Comparison of ENCODE assay signal across 8 mouse cellular contexts in genomic region chr19:4624406-4625178, GRCm38 (mm10). TPM values are rescaled to one million over a fixed set of nuclear protein-coding genes. Genes with fewer than 3 reads are reported as not detected.
DNase-seq lines count a peak whose midpoint lies in the region; ATAC-seq and TF ChIP-seq lines count a peak whose summit lies in the region.

No protein-coding gene starts in this region.

- no peaks in the 10 kb centered on the region for H3K27me3 ChIP-seq in kidney, embryonic 16.5 days (ENCODE audit: insufficient read depth, low read length)
- H3K27me3 ChIP-seq in embryonic facial prominence, embryonic 11.5 days (ENCODE audit: control insufficient read depth, insufficient read depth, low read length) = no peaks in the 10 kb centered on the region
- no peaks in the 10 kb centered on the region for H3K27me3 ChIP-seq in intestine, embryonic 14.5 days (replicated peaks; ENCODE audit: control insufficient read depth, insufficient read depth, low read length)
- H3K27me3 ChIP-seq in midbrain, postnatal 0 days (ENCODE audit: insufficient read depth, low read length) = no peaks in the 10 kb centered on the region

- peak overlapping the region; percentile 84 for H3K4me2 ChIP-seq in kidney, embryonic 16.5 days (replicated peaks; ENCODE audit: low read depth, low read length)
- H3K4me2 ChIP-seq in embryonic facial prominence, embryonic 11.5 days (ENCODE audit: low read depth, low read length) = peak overlapping the region; percentile 76
- peak overlapping the region; percentile 79 for H3K4me2 ChIP-seq in intestine, embryonic 14.5 days (ENCODE audit: low read length)
- peak overlapping the region; percentile 84 for H3K4me2 ChIP-seq in midbrain, postnatal 0 days (ENCODE audit: low read depth, low read length, poor library complexity, severe bottlenecking)

- ATAC-seq in kidney, embryonic 16.5 days (ENCODE audit: low FRiP score, low TSS enrichment) = no peak
- 0 out of 2 replicates have a peak, but pooled peaks have one; percentile 0 for ATAC-seq in embryonic facial prominence, embryonic 11.5 days (replicated peaks; ENCODE audit: insufficient number of reproducible peaks, low FRiP score, low TSS enrichment, low read depth)
- ATAC-seq in intestine, embryonic 14.5 days (replicated peaks; ENCODE audit: low FRiP score, low TSS enrichment, low read depth) = no peak
- ATAC-seq in midbrain, postnatal 0 days (ENCODE audit: low FRiP score) = peak; percentile 2; the same call in 1 of the 2 replicates

- peaks cover 36% of the 10 kb centered on the region for H3K36me3 ChIP-seq in kidney, embryonic 16.5 days (ENCODE audit: insufficient read depth, low read length)
- H3K36me3 ChIP-seq in embryonic facial prominence, embryonic 11.5 days (replicated peaks; ENCODE audit: control insufficient read depth, insufficient read depth, low read depth, low read length) = no peaks in the 10 kb centered on the region
- H3K36me3 ChIP-seq in intestine, embryonic 14.5 days (ENCODE audit: control insufficient read depth, insufficient read depth, low read length) = peaks cover 33% of the 10 kb centered on the region
- peaks cover 25% of the 10 kb centered on the region for H3K36me3 ChIP-seq in midbrain, postnatal 0 days (ENCODE audit: insufficient read depth, low read length)

- peak overlapping the region; percentile 97 for H3K4me3 ChIP-seq in kidney, embryonic 16.5 days (ENCODE audit: low read length)
- H3K4me3 ChIP-seq in embryonic facial prominence, embryonic 11.5 days (ENCODE audit: low read depth, low read length) = peak overlapping the region; percentile 91
- H3K4me3 ChIP-seq in intestine, embryonic 14.5 days (ENCODE audit: low read depth, low read length) = peak overlapping the region; percentile 85
- peak overlapping the region; percentile 86 for H3K4me3 ChIP-seq in midbrain, postnatal 0 days (ENCODE audit: low read depth, low read length)

- DNase-seq in kidney, postnatal 36 days = no peak
- no peak for DNase-seq in embryonic facial prominence, embryonic 11.5 days (ENCODE audit: low spot score)
- no peak for DNase-seq in intestine, embryonic 14.5 days (ENCODE audit: low spot score)
- no peak for DNase-seq in midbrain, postnatal 0 days (ENCODE audit: low spot score)
- no peak for DNase-seq in frontal cortex, postnatal 25 days (ENCODE audit: low spot score in 2 of 2)
- DNase-seq in embryo, embryonic 10.5 days (ENCODE audit: low spot score) = no peak
- no peak for DNase-seq in gastrocnemius, adult 8-10 months (ENCODE audit: low spot score in 2 of 2)

- H3K9ac ChIP-seq in kidney, embryonic 16.5 days (replicated peaks; ENCODE audit: low read length) = peak overlapping the region; percentile 96
- peak overlapping the region; percentile 96 for H3K9ac ChIP-seq in embryonic facial prominence, embryonic 11.5 days (replicated peaks; ENCODE audit: low read length)
- peak overlapping the region; percentile 87 for H3K9ac ChIP-seq in intestine, embryonic 14.5 days (ENCODE audit: low read length)
- H3K9ac ChIP-seq in midbrain, postnatal 0 days (replicated peaks; ENCODE audit: low read length, poor library complexity, severe bottlenecking) = peak overlapping the region; percentile 78

- no peaks in the 10 kb centered on the region for H3K9me3 ChIP-seq in kidney, embryonic 16.5 days (ENCODE audit: low read length)
- no peaks in the 10 kb centered on the region for H3K9me3 ChIP-seq in embryonic facial prominence, embryonic 11.5 days (replicated peaks; ENCODE audit: control insufficient read depth, low read length)
- H3K9me3 ChIP-seq in intestine, embryonic 14.5 days (ENCODE audit: control insufficient read depth, low read length) = no peaks in the 10 kb centered on the region
- H3K9me3 ChIP-seq in midbrain, postnatal 0 days (ENCODE audit: low read length) = no peaks in the 10 kb centered on the region

- WGBS in kidney, embryonic 16.5 days = 30% methylated on average over 4 of the region's 4 CpGs
- 28% methylated on average over 4 of the region's 4 CpGs for WGBS in embryonic facial prominence, embryonic 11.5 days
- WGBS in intestine, embryonic 14.5 days = 32% methylated on average over 4 of the region's 4 CpGs
- 32% methylated on average over 4 of the region's 4 CpGs for WGBS in midbrain, postnatal 0 days

- peak overlapping the region; percentile 88 for H3K27ac ChIP-seq in kidney, embryonic 16.5 days (ENCODE audit: low read length)
- H3K27ac ChIP-seq in embryonic facial prominence, embryonic 11.5 days (replicated peaks; ENCODE audit: low read depth, low read length) = no peak overlapping the region
- H3K27ac ChIP-seq in intestine, embryonic 14.5 days (ENCODE audit: low read depth) = peak overlapping the region; percentile 89; the same call in 1 of the 2 replicates
- peak overlapping the region; percentile 89 for H3K27ac ChIP-seq in midbrain, postnatal 0 days (ENCODE audit: low read depth, low read length)

- no peak for TF ChIP-seq CTCF in midbrain, postnatal 0 days (IDR thresholded peaks at IDR 0.05)

- peaks cover 23% of the 10 kb centered on the region; the same call in 1 of the 2 replicates for H3K4me1 ChIP-seq in kidney, embryonic 16.5 days (ENCODE audit: insufficient read depth, low read length)
- H3K4me1 ChIP-seq in embryonic facial prominence, embryonic 11.5 days (ENCODE audit: control insufficient read depth, insufficient read depth, low read length) = peaks cover 7% of the 10 kb centered on the region
- peaks cover 11% of the 10 kb centered on the region for H3K4me1 ChIP-seq in intestine, embryonic 14.5 days (replicated peaks; ENCODE audit: control insufficient read depth, insufficient read depth, low read length)
- peaks cover 5% of the 10 kb centered on the region; the same call in 1 of the 2 replicates for H3K4me1 ChIP-seq in midbrain, postnatal 0 days (ENCODE audit: insufficient read depth, low read length)

RNA-seq across cellular contexts. Expression of gene Rce1, which starts 0.8 kb away (rescaled TPM):
- 92.4 and 96.0 TPM in 2 replicates for polyA plus RNA-seq in kidney, embryonic 16.5 days (2015; fragmentation: Nextera tagmentation; extraction: Ambion mirVana)
- polyA plus RNA-seq in embryonic facial prominence, embryonic 11.5 days (2014; fragmentation: Nextera tagmentation; extraction: Ambion mirVana) = 60.4 and 68.5 TPM in 2 replicates
- 75.3 and 78.6 TPM in 2 replicates for polyA plus RNA-seq in intestine, embryonic 14.5 days (2014; fragmentation: Nextera tagmentation; extraction: Ambion mirVana)
- total RNA-seq in midbrain, postnatal 0 days (2014; rRNA removed) = 74.9 and 85.1 TPM in 2 replicates
- 43.3 and 46.7 TPM in 2 replicates for polyA plus RNA-seq in midbrain, postnatal 0 days (2015; fragmentation: Nextera tagmentation; extraction: Ambion mirVana)
- 1 to 10 TPM; 3.2 to 7.5 (median 4.0) TPM for total RNA-seq in gastrocnemius, adult 8-10 months (2022)

RNA-seq across cellular contexts. Expression of gene Lrfn4, which starts 9.1 kb away (rescaled TPM):
- polyA plus RNA-seq in kidney, embryonic 16.5 days (2015; fragmentation: Nextera tagmentation; extraction: Ambion mirVana) = 4.5 and 6.0 TPM in 2 replicates
- polyA plus RNA-seq in embryonic facial prominence, embryonic 11.5 days (2014; fragmentation: Nextera tagmentation; extraction: Ambion mirVana) = 8.6 and 9.5 TPM in 2 replicates
- 8.6 and 9.3 TPM in 2 replicates for polyA plus RNA-seq in intestine, embryonic 14.5 days (2014; fragmentation: Nextera tagmentation; extraction: Ambion mirVana)
- total RNA-seq in midbrain, postnatal 0 days (2014; rRNA removed) = 164 TPM in 2 replicates
- polyA plus RNA-seq in midbrain, postnatal 0 days (2015; fragmentation: Nextera tagmentation; extraction: Ambion mirVana) = 15.4 and 17.1 TPM in 2 replicates
- 1 to 10 TPM in 2 of 4 experiments, under 1 TPM in 2; 0.46 to 6.3 (median 1.1) TPM for total RNA-seq in gastrocnemius, adult 8-10 months (2022)

Comparison
In these comparisons a context has a peak if more than half of its experiments do, and no peak if none do; other contexts are left out.
1. ATAC-seq: peak in embryonic facial prominence, embryonic 11.5 days (single experiment) and midbrain, postnatal 0 days (single experiment); none in kidney, embryonic 16.5 days (single experiment) and intestine, embryonic 14.5 days (single experiment).
2. Peak in every context shown above with its lines, with median percentiles within 50 percentile points of each other: H3K4me2 ChIP-seq, H3K4me3 ChIP-seq and H3K9ac ChIP-seq.